Mouse (Mus musculus): ENCODE data around the gene Tdrd1. TPM values are rescaled to one million over a fixed set of nuclear protein-coding genes. Genes with fewer than 3 reads are reported as not detected.

The Tdrd1 gene
- polyA plus RNA-seq, 1 experiment from 2014 or later = 1.7 TPM

GRCm38 (mm10) chr19:56835340-56835739 lies 9.3 kb downstream of the Tdrd1 start:
- peak; percentile 64 for DNase-seq (ENCODE audit: low spot score)
- H3K4me2 ChIP-seq (replicated peaks; ENCODE audit: low read depth) = no peak overlapping the region
- no peak for ATAC-seq (ENCODE audit: low FRiP score, low TSS enrichment)

GRCm38 (mm10) chr19:56838942-56839706 lies 13.1 kb downstream of the Tdrd1 start:
- TF ChIP-seq CTCF (IDR thresholded peaks at IDR 0.05; ENCODE audit: low read depth) (peak; percentile 44; the same call in 1 of the 2 replicates), EP300 (optimal IDR thresholded peaks at IDR 0.05) (no peak)
- ATAC-seq (ENCODE audit: low FRiP score, low TSS enrichment) = no peak
- H3K4me2 ChIP-seq (replicated peaks; ENCODE audit: low read depth) = no peak overlapping the region
- no peak overlapping the region for H3K4me3 ChIP-seq (ENCODE audit: low read depth, low read length)
- H3K36me3 ChIP-seq (ENCODE audit: control insufficient read depth, insufficient read depth, low read length) = no peaks in the 10 kb centered on the region
- 71% methylated on average over 17 of the region's 17 CpGs for WGBS
- no peaks in the 10 kb centered on the region for H3K9me3 ChIP-seq (ENCODE audit: control insufficient read depth, low read length)
- no peak for DNase-seq (ENCODE audit: low spot score)
- no peaks in the 10 kb centered on the region for H3K4me1 ChIP-seq (replicated peaks; ENCODE audit: control insufficient read depth, insufficient read depth)
- no peak overlapping the region for H3K9ac ChIP-seq (ENCODE audit: low read length)
- H3K27me3 ChIP-seq (ENCODE audit: control insufficient read depth, insufficient read depth, low read length) = no peaks in the 10 kb centered on the region
- no peak overlapping the region for H3K27ac ChIP-seq (replicated peaks)

More at GRCm38 (mm10) chr19:56835340-56835739, 9.3 kb downstream of the Tdrd1 start:
- Histone ChIP-seq H3K9ac (ENCODE audit: low read length) (no peak overlapping the region), H3K9me3 (ENCODE audit: control insufficient read depth, low read length) (no peaks in the 10 kb centered on the region), H3K27me3 (ENCODE audit: control insufficient read depth, insufficient read depth, low read length) (no peaks in the 10 kb centered on the region), H3K36me3 (ENCODE audit: control insufficient read depth, insufficient read depth, low read length) (no peaks in the 10 kb centered on the region), H3K4me3 (ENCODE audit: low read depth, low read length) (no peak overlapping the region), H3K4me1 (replicated peaks; ENCODE audit: control insufficient read depth, insufficient read depth) (no peaks in the 10 kb centered on the region), H3K27ac (replicated peaks) (no peak overlapping the region)
- WGBS = 35% methylated on average over 9 of the region's 9 CpGs
- TF ChIP-seq CTCF (IDR thresholded peaks at IDR 0.05; ENCODE audit: low read depth) (no peak), EP300 (optimal IDR thresholded peaks at IDR 0.05) (no peak)

- Histone ChIP-seq H3K4me3 (ENCODE audit: low read depth, low read length) (no peak overlapping the region), H3K4me2 (replicated peaks; ENCODE audit: low read depth) (no peak overlapping the region), H3K4me1 (replicated peaks; ENCODE audit: control insufficient read depth, insufficient read depth) (no peaks in the 10 kb centered on the region), H3K9ac (ENCODE audit: low read length) (no peak overlapping the region), H3K27me3 (ENCODE audit: control insufficient read depth, insufficient read depth, low read length) (no peaks in the 10 kb centered on the region), H3K27ac (replicated peaks) (no peak overlapping the region), H3K36me3 (ENCODE audit: control insufficient read depth, insufficient read depth, low read length) (no peaks in the 10 kb centered on the region), H3K9me3 (ENCODE audit: control insufficient read depth, low read length) (no peaks in the 10 kb centered on the region)
- 70% methylated on average over 12 of the region's 12 CpGs for WGBS
- DNase-seq (ENCODE audit: low spot score) (no peak), ATAC-seq (ENCODE audit: low FRiP score, low TSS enrichment) (no peak)
- TF ChIP-seq EP300 (optimal IDR thresholded peaks at IDR 0.05) (no peak), CTCF (IDR thresholded peaks at IDR 0.05; ENCODE audit: low read depth) (no peak)
Measured at GRCm38 (mm10) chr19:56842974-56843373, 17.0 kb downstream of the Tdrd1 start.

GRCm38 (mm10) chr19:56852590-56852989 lies 26.6 kb downstream of the Tdrd1 start:
- no peaks in the 10 kb centered on the region; the same call in 1 of the 2 replicates for H3K9me3 ChIP-seq (ENCODE audit: control insufficient read depth, low read length)
- H3K36me3 ChIP-seq (ENCODE audit: control insufficient read depth, insufficient read depth, low read length) = no peaks in the 10 kb centered on the region
- TF ChIP-seq CTCF (IDR thresholded peaks at IDR 0.05; ENCODE audit: low read depth) = no peak
- no peak for TF ChIP-seq EP300 (optimal IDR thresholded peaks at IDR 0.05)
- no peaks in the 10 kb centered on the region for H3K4me1 ChIP-seq (replicated peaks; ENCODE audit: control insufficient read depth, insufficient read depth)
- DNase-seq (ENCODE audit: low spot score) (no peak), ATAC-seq (ENCODE audit: low FRiP score, low TSS enrichment) (no peak)
- no peak overlapping the region for H3K4me3 ChIP-seq (ENCODE audit: low read depth, low read length)
- no peak overlapping the region for H3K27ac ChIP-seq (replicated peaks)
- H3K27me3 ChIP-seq (ENCODE audit: control insufficient read depth, insufficient read depth, low read length) = no peaks in the 10 kb centered on the region
- H3K4me2 ChIP-seq (replicated peaks; ENCODE audit: low read depth) = no peak overlapping the region
- no peak overlapping the region for H3K9ac ChIP-seq (ENCODE audit: low read length)

GRCm38 (mm10) chr19:56856455-56856854 lies 30.4 kb downstream of the Tdrd1 start:
- no peaks in the 10 kb centered on the region for H3K9me3 ChIP-seq (ENCODE audit: control insufficient read depth, low read length)
- H3K4me3 ChIP-seq (ENCODE audit: low read depth, low read length) = no peak overlapping the region
- H3K4me2 ChIP-seq (replicated peaks; ENCODE audit: low read depth) = no peak overlapping the region
- H3K36me3 ChIP-seq (ENCODE audit: control insufficient read depth, insufficient read depth, low read length) = no peaks in the 10 kb centered on the region
- H3K27ac ChIP-seq (replicated peaks) = no peak overlapping the region
- 54% methylated on average over 5 of the region's 5 CpGs for WGBS
- ATAC-seq (ENCODE audit: low FRiP score, low TSS enrichment) (no peak), DNase-seq (ENCODE audit: low spot score) (no peak)
- no peak for TF ChIP-seq EP300 (optimal IDR thresholded peaks at IDR 0.05)
- TF ChIP-seq CTCF (IDR thresholded peaks at IDR 0.05; ENCODE audit: low read depth) = no peak
- no peak overlapping the region for H3K9ac ChIP-seq (ENCODE audit: low read length)
- H3K27me3 ChIP-seq (ENCODE audit: control insufficient read depth, insufficient read depth, low read length) = no peaks in the 10 kb centered on the region
- no peaks in the 10 kb centered on the region for H3K4me1 ChIP-seq (replicated peaks; ENCODE audit: control insufficient read depth, insufficient read depth)

- Histone ChIP-seq H3K9me3 (ENCODE audit: control insufficient read depth, low read length) (no peaks in the 10 kb centered on the region), H3K27me3 (ENCODE audit: control insufficient read depth, insufficient read depth, low read length) (no peaks in the 10 kb centered on the region; the same call in 1 of the 2 replicates), H3K4me3 (ENCODE audit: low read depth, low read length) (no peak overlapping the region), H3K27ac (replicated peaks) (no peak overlapping the region), H3K9ac (ENCODE audit: low read length) (no peak overlapping the region), H3K36me3 (ENCODE audit: control insufficient read depth, insufficient read depth, low read length) (no peaks in the 10 kb centered on the region), H3K4me2 (replicated peaks; ENCODE audit: low read depth) (no peak overlapping the region), H3K4me1 (replicated peaks; ENCODE audit: control insufficient read depth, insufficient read depth) (no peaks in the 10 kb centered on the region)
- no peak for ATAC-seq (ENCODE audit: low FRiP score, low TSS enrichment)
- 70% methylated on average over 4 of the region's 4 CpGs for WGBS
- no peak for DNase-seq (ENCODE audit: low spot score)
- TF ChIP-seq EP300 (optimal IDR thresholded peaks at IDR 0.05) = no peak
- no peak for TF ChIP-seq CTCF (IDR thresholded peaks at IDR 0.05; ENCODE audit: low read depth)
Measured at GRCm38 (mm10) chr19:56867701-56868100, 41.7 kb downstream of the Tdrd1 start.

Data from stomach, postnatal 0 days (tissue).